Mouse (Mus musculus): ENCODE results near the gene Cryab. TPM values are rescaled to one million over a fixed set of nuclear protein-coding genes. Genes with fewer than 3 reads are reported as not detected.

Gene Cryab
- polyA plus RNA-seq, 1 experiment from 2014 or later, result 41.1 TPM

- H3K4me2 ChIP-seq, result no peak overlapping the region
- H3K4me3 ChIP-seq (ENCODE audit: low read depth, low read length), result no peak overlapping the region
- WGBS, result 83% methylated on average over 2 of the region's 2 CpGs
- TF ChIP-seq CTCF (IDR thresholded peaks at IDR 0.05; ENCODE audit: low read depth), result peak; percentile 66
- DNase-seq (peak; percentile 60), ATAC-seq (ENCODE audit: insufficient read depth) (no peak)
- no peak overlapping the region for H3K27ac ChIP-seq (ENCODE audit: low read depth)
- H3K9me3 ChIP-seq (ENCODE audit: low read depth, low read length), result no peaks in the 10 kb centered on the region
- H3K4me1 ChIP-seq (ENCODE audit: insufficient read depth), result no peaks in the 10 kb centered on the region
- H3K9ac ChIP-seq, result no peak overlapping the region
- H3K27me3 ChIP-seq (ENCODE audit: insufficient read depth, low read length), result no peaks in the 10 kb centered on the region
- peaks cover 80% of the 10 kb centered on the region for H3K36me3 ChIP-seq (ENCODE audit: insufficient read depth)
These were observed 31.0 kb downstream of the Cryab start for GRCm38 (mm10) chr9:50782155-50782554.

DNA sequence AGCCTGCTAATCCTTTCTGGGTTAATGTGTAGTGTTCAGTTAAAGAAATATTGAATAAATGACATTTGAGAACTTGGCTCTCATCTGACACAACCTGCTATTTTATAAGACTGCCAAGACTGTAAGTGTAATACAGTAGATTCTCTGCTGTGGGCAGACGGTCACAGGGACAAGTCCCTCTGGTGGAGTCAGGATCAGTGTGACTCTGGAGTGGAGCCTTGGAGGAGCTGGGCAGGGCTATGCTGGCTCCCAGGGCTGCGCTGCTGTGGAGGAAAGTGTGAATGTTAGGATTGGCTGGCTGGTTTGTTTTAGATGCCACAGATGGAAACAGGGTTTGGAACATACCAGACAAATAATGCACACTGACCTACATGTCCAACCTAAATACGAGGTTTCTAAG is 44.1 kb downstream of the Cryab start:
- Histone ChIP-seq H3K27me3 (ENCODE audit: insufficient read depth, low read length) (no peaks in the 10 kb centered on the region), H3K36me3 (ENCODE audit: insufficient read depth) (peaks cover 58% of the 10 kb centered on the region), H3K9me3 (ENCODE audit: low read depth, low read length) (no peaks in the 10 kb centered on the region), H3K4me1 (ENCODE audit: insufficient read depth) (no peaks in the 10 kb centered on the region), H3K4me2 (no peak overlapping the region), H3K4me3 (ENCODE audit: low read depth, low read length) (no peak overlapping the region), H3K9ac (no peak overlapping the region), H3K27ac (ENCODE audit: low read depth) (no peak overlapping the region)
- WGBS, result 85% methylated on average over 3 of the region's 3 CpGs
- DNase-seq, result no peak
- no peak for ATAC-seq (ENCODE audit: insufficient read depth)
- TF ChIP-seq CTCF (IDR thresholded peaks at IDR 0.05; ENCODE audit: low read depth), result no peak

DNA sequence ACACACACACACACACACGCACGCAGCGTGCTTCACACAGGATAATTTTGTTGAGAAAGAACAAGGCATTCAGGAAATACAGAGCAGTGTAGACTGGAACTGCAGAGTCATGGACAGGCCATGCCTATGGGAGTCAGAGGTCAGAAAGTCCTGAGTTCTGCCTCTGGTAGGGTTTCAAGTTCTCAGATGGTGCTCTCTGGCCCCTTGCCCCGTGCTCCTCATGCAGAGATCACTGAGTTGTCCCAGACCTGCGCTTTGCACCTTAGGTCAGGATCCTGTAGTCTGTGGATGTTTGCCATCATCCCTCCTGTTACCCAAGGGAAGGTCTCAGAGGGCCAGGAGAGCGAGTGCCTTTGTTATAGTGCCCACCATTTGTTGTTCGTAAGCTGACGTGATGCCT is 45.7 kb downstream of the Cryab start:
- Histone ChIP-seq H3K27ac (ENCODE audit: low read depth) (no peak overlapping the region), H3K27me3 (ENCODE audit: insufficient read depth, low read length) (no peaks in the 10 kb centered on the region), H3K9me3 (ENCODE audit: low read depth, low read length) (no peaks in the 10 kb centered on the region), H3K9ac (no peak overlapping the region), H3K4me1 (ENCODE audit: insufficient read depth) (no peaks in the 10 kb centered on the region), H3K4me2 (no peak overlapping the region), H3K4me3 (ENCODE audit: low read depth, low read length) (no peak overlapping the region), H3K36me3 (ENCODE audit: insufficient read depth) (peaks cover 60% of the 10 kb centered on the region)
- ATAC-seq (ENCODE audit: insufficient read depth) (no peak), DNase-seq (no peak)
- WGBS, result 89% methylated on average over 8 of the region's 8 CpGs
- TF ChIP-seq CTCF (IDR thresholded peaks at IDR 0.05; ENCODE audit: low read depth), result no peak

- no peaks in the 10 kb centered on the region for H3K4me1 ChIP-seq (ENCODE audit: insufficient read depth)
- H3K9ac ChIP-seq, result no peak overlapping the region
- DNase-seq (no peak), ATAC-seq (ENCODE audit: insufficient read depth) (no peak)
- H3K27me3 ChIP-seq (ENCODE audit: insufficient read depth, low read length), result no peaks in the 10 kb centered on the region
- no peak for TF ChIP-seq CTCF (IDR thresholded peaks at IDR 0.05; ENCODE audit: low read depth)
- H3K36me3 ChIP-seq (ENCODE audit: insufficient read depth), result peaks cover 60% of the 10 kb centered on the region
- WGBS, result 88% methylated on average over 7 of the region's 7 CpGs
- H3K4me2 ChIP-seq, result no peak overlapping the region
- H3K9me3 ChIP-seq (ENCODE audit: low read depth, low read length), result no peaks in the 10 kb centered on the region
- H3K4me3 ChIP-seq (ENCODE audit: low read depth, low read length), result no peak overlapping the region
- H3K27ac ChIP-seq (ENCODE audit: low read depth), result no peak overlapping the region
These were observed 46.5 kb downstream of the Cryab start for GRCm38 (mm10) chr9:50797641-50798040.

GRCm38 (mm10) chr9:50798368-50798767 is 47.2 kb downstream of the Cryab start:
- WGBS, result 81% methylated on average over 5 of the region's 5 CpGs
- H3K27ac ChIP-seq (ENCODE audit: low read depth), result no peak overlapping the region

GRCm38 (mm10) chr9:50800985-50801384 is 49.9 kb downstream of the Cryab start:
- H3K9ac ChIP-seq, result no peak overlapping the region
- no peaks in the 10 kb centered on the region for H3K9me3 ChIP-seq (ENCODE audit: low read depth, low read length)
- peak; percentile 72 for TF ChIP-seq CTCF (IDR thresholded peaks at IDR 0.05; ENCODE audit: low read depth)
- ATAC-seq (ENCODE audit: insufficient read depth) (no peak), DNase-seq (peak; percentile 76)
- H3K4me2 ChIP-seq, result no peak overlapping the region
- H3K27ac ChIP-seq (ENCODE audit: low read depth), result no peak overlapping the region
- no peak overlapping the region for H3K4me3 ChIP-seq (ENCODE audit: low read depth, low read length)
- no peaks in the 10 kb centered on the region for H3K27me3 ChIP-seq (ENCODE audit: insufficient read depth, low read length)
- H3K4me1 ChIP-seq (ENCODE audit: insufficient read depth), result no peaks in the 10 kb centered on the region
- 56% methylated on average over 2 of the region's 2 CpGs for WGBS
- H3K36me3 ChIP-seq (ENCODE audit: insufficient read depth), result peaks cover 74% of the 10 kb centered on the region

More at GRCm38 (mm10) chr9:50798368-50798767, 47.2 kb downstream of the Cryab start:
- no peaks in the 10 kb centered on the region for H3K27me3 ChIP-seq (ENCODE audit: insufficient read depth, low read length)
- H3K4me3 ChIP-seq (ENCODE audit: low read depth, low read length), result no peak overlapping the region
- ATAC-seq (ENCODE audit: insufficient read depth) (no peak), DNase-seq (no peak)
- TF ChIP-seq CTCF (IDR thresholded peaks at IDR 0.05; ENCODE audit: low read depth), result no peak
- peaks cover 63% of the 10 kb centered on the region for H3K36me3 ChIP-seq (ENCODE audit: insufficient read depth)
- H3K9me3 ChIP-seq (ENCODE audit: low read depth, low read length), result no peaks in the 10 kb centered on the region
- no peak overlapping the region for H3K9ac ChIP-seq
- H3K4me2 ChIP-seq, result no peak overlapping the region
- H3K4me1 ChIP-seq (ENCODE audit: insufficient read depth), result no peaks in the 10 kb centered on the region

DNA sequence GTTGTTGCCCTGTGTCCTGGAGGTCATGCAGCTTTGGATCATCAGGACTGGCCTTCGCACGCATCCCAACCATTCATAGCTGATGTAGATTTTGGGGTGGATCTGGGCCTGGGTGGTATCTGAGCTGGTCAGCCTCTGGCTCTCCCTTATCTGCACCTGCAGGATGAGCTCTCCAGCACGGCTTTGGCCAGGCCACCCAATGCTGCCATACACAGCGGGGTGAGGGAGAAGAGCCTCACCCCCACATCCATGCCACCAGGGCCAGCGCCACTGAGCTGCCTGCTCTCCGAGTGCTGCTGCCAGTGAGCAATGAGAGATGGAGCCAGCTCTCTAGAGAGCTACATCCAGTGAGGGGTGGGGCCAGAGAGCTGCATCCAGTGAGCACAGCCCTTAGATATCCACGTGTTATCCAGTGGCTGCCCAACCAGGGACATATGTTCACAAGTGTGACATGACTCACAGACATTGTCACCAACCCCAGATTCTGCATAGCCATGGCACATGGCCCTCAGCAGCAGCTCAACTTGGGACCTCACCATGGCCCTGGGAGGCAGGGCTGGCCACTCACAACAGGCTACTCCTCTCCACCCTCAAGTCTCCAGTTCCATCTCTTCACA is 52.0 kb downstream of the Cryab start:
- DNase-seq (no peak), ATAC-seq (ENCODE audit: insufficient read depth) (peak; percentile 66)
- H3K4me2 ChIP-seq, result no peak overlapping the region
- H3K9ac ChIP-seq, result no peak overlapping the region
- no peak for TF ChIP-seq CTCF (IDR thresholded peaks at IDR 0.05; ENCODE audit: low read depth)
- H3K36me3 ChIP-seq (ENCODE audit: insufficient read depth), result peaks cover 85% of the 10 kb centered on the region
- H3K4me3 ChIP-seq (ENCODE audit: low read depth, low read length), result no peak overlapping the region
- no peaks in the 10 kb centered on the region for H3K9me3 ChIP-seq (ENCODE audit: low read depth, low read length)
- no peaks in the 10 kb centered on the region for H3K4me1 ChIP-seq (ENCODE audit: insufficient read depth)
- 85% methylated on average over 7 of the region's 7 CpGs for WGBS
- no peaks in the 10 kb centered on the region for H3K27me3 ChIP-seq (ENCODE audit: insufficient read depth, low read length)
- H3K27ac ChIP-seq (ENCODE audit: low read depth), result no peak overlapping the region

Other genes with a start within 250 kb of the Cryab start
- 61.1 and 61.3 TPM in 2 replicates for gene Pts, start 222.6 kb upstream of the Cryab start, polyA plus RNA-seq (2014; fragmentation: Nextera tagmentation; extraction: Ambion mirVana)
- gene Il18, start 196.5 kb upstream of the Cryab start, polyA plus RNA-seq (2014; fragmentation: Nextera tagmentation; extraction: Ambion mirVana), result 6.6 and 7.8 TPM in 2 replicates
- gene Bco2, start 196.1 kb upstream of the Cryab start, polyA plus RNA-seq (2014; fragmentation: Nextera tagmentation; extraction: Ambion mirVana), result 0.17 and 0.26 TPM in 2 replicates
- gene Tex12, start 190.0 kb upstream of the Cryab start, polyA plus RNA-seq (2014; fragmentation: Nextera tagmentation; extraction: Ambion mirVana), result not detected in 2 replicates
- gene Sdhd, start 147.5 kb upstream of the Cryab start, polyA plus RNA-seq (2014; fragmentation: Nextera tagmentation; extraction: Ambion mirVana), result 288 and 300 TPM in 2 replicates
- gene Timm8b, start 147.4 kb upstream of the Cryab start, polyA plus RNA-seq (2014; fragmentation: Nextera tagmentation; extraction: Ambion mirVana), result 224 and 244 TPM in 2 replicates
- gene Pih1d2, start 134.0 kb upstream of the Cryab start, polyA plus RNA-seq (2014; fragmentation: Nextera tagmentation; extraction: Ambion mirVana), result 3.8 and 4.5 TPM in 2 replicates
- 21.9 and 25.2 TPM in 2 replicates for gene Nkapd1, start 133.9 kb upstream of the Cryab start, polyA plus RNA-seq (2014; fragmentation: Nextera tagmentation; extraction: Ambion mirVana)
- gene Dlat, start 91.5 kb upstream of the Cryab start, polyA plus RNA-seq (2014; fragmentation: Nextera tagmentation; extraction: Ambion mirVana), result 53.7 and 55.3 TPM in 2 replicates
- 11.6 and 12.1 TPM in 2 replicates for gene Dixdc1, start 11.8 kb upstream of the Cryab start, polyA plus RNA-seq (2014; fragmentation: Nextera tagmentation; extraction: Ambion mirVana)
- gene 2310030G06Rik, start 4.8 kb upstream of the Cryab start, polyA plus RNA-seq (2014; fragmentation: Nextera tagmentation; extraction: Ambion mirVana), result 9.7 and 10.0 TPM in 2 replicates
- 3.4 and 6.0 TPM in 2 replicates for gene Hspb2, start 1.0 kb downstream of the Cryab start, polyA plus RNA-seq (2014; fragmentation: Nextera tagmentation; extraction: Ambion mirVana)
- 15.2 and 15.3 TPM in 2 replicates for gene Fdxacb1, start 16.9 kb downstream of the Cryab start, polyA plus RNA-seq (2014; fragmentation: Nextera tagmentation; extraction: Ambion mirVana)
- gene Alg9, start 23.7 kb downstream of the Cryab start, polyA plus RNA-seq (2014; fragmentation: Nextera tagmentation; extraction: Ambion mirVana), result 39.5 and 43.7 TPM in 2 replicates
- 29.1 and 30.3 TPM in 2 replicates for gene 1110032A03Rik, start 24.2 kb downstream of the Cryab start, polyA plus RNA-seq (2014; fragmentation: Nextera tagmentation; extraction: Ambion mirVana)
- gene Ppp2r1b, start 94.0 kb downstream of the Cryab start, polyA plus RNA-seq (2014; fragmentation: Nextera tagmentation; extraction: Ambion mirVana), result 72.9 and 73.7 TPM in 2 replicates

Data from lung, embryonic 14.5 days (tissue).